Mouse (Mus musculus) gastrocnemius, postnatal 36 days (tissue): ENCODE measurements around the gene Rbmxl1. TPM values are rescaled to one million over a fixed set of nuclear protein-coding genes. Genes with fewer than 3 reads are reported as not detected.
"Not testable (repeated sequence)": the region's sequence is repeated elsewhere in the genome, so short reads cannot be mapped to it uniquely, and the experiment has no call there.

ENCODE experiments used
- DNase-seq, 2 experiments: peaks; one replicate each; pipeline ENCODE4 v3.0.0; 2022
- intact Hi-C: fragments of 180-260 bp; cut with DNase I; formaldehyde crosslinking; loops from one replicate; pipeline ENCODE4 v1.15.1; 2025
- total RNA-seq, 2 experiments: library from RNA; stranded (reverse); gene quantifications; 2 replicates each; pipeline ENCODE4 v1.2.3; 2021

Gene Rbmxl1
- total RNA-seq, 2 experiments from 2014 or later = 9.3 to 11.5 TPM

- intact Hi-C loops = no loop called here
Observed at GRCm38 (mm10) chr8:78502706-78503105, 6.0 kb downstream of the Rbmxl1 start.

DNA sequence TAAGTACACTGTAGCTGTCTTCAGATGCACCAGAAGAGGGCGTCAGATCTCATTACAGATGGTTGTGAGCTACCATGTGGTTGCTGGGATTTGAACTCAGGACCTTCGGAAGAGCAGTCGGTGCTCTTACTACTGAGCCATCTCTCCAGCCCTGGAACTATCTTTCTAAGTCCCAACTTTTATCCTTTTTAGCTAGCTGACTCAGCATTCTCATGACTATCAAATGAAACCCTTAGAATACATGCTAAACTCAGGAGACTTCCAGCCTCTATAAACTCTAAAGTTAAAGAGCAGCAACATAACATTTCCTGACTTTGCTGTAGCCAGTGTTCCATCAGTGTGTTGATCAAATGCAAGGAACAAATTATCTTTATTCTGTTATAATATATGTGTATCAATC, 12.4 kb downstream of the Rbmxl1 start:
- intact Hi-C loops, DNase-seq: not testable (repeated sequence)

More at GRCm38 (mm10) chr8:78502706-78503105, 6.0 kb downstream of the Rbmxl1 start:
- DNase-seq = no peak

DNA sequence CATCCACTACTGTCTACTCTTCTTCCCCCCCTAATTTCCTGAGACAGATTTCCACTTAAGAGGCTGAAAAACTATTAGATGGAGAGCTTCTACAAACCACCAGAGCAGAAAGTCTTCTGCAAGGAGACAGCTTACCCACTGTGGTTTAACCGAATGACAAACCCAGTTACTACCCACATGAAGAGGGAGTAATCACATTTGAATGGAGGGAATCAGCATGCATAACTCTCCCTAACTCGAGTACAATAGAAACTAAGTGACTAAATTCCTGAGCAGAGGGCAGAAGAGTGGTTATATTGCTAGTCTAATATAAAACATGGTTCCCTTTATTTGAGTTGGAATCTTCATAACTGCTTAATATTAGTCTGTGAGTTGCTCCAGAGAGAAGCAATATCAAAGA, 15.7 kb downstream of the Rbmxl1 start:
- intact Hi-C loops = loop anchor here (5.0 kb wide), 1 partner anchor 164 kb away; no protein-coding TSS in a partner anchor
- DNase-seq = no peak

DNA sequence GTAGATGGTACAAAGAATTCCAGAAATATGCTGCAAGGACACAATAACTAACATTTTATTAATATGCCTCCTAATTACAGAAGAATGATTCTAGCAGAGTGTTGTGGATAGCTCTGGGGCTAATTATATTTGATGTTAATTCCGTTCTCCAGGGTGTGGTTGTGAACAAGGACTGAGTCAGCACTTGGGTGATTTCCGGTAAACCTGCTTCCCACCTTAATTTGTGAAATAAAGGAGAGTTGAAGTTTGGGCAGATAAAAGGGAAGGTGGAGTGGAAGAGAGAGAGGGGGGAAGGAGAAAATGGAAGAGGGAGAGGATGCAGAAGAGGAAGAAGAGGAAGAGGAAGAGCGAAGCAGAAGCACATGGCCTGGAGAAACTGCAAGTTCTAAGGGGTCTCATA, 19.0 kb downstream of the Rbmxl1 start:
- intact Hi-C loops = loop anchor here (5.0 kb wide), 1 partner anchor 168 kb away; no protein-coding TSS in a partner anchor
- no peak for DNase-seq

GRCm38 (mm10) chr8:78477051-78477829, 31.5 kb downstream of the Rbmxl1 start:
- intact Hi-C loops = no loop called here
- no peak for DNase-seq

- intact Hi-C loops = no loop called here
Observed at GRCm38 (mm10) chr8:78467889-78468288, 40.8 kb downstream of the Rbmxl1 start.

GRCm38 (mm10) chr8:78463941-78464340, 44.8 kb downstream of the Rbmxl1 start:
- no peak for DNase-seq
- intact Hi-C loops = no loop called here

More at GRCm38 (mm10) chr8:78467889-78468288, 40.8 kb downstream of the Rbmxl1 start:
- DNase-seq = no peak

DNA sequence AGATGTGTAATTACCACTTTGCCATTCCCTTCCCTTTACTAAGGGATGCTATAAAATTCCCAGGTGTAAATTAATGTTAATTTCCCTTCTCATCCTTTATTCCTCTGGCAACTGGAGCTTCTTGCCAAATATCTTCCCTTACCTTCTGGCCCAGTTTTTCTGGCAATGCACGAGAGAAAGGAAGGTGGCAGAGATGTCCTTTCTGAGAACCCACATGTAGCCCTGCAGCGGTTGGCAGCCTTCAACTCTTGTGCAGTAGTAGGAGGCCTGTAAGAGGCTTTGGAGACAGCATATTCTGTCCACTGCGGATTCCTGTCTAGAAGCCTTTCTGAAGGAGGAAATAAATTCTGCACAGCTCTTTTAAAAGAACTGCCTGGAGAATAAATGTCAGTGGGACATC, 52.3 kb downstream of the Rbmxl1 start:
- intact Hi-C loops = no loop called here
- DNase-seq = no peak

Other genes starting within 250 kb of the Rbmxl1 start
- gene Pou4f2, start 72.3 kb downstream of the Rbmxl1 start, total RNA-seq = not detected
- 1 to 10 TPM; 3.3 to 4.5 TPM for gene Slc10a7, start 448 bp upstream of the Rbmxl1 start, total RNA-seq